Mouse (Mus musculus): ENCODE measurements at regions not wholly inside any gene's neighbourhood (a gene's known extent, or its start where the extent isn't known, plus 50 kb on each side); places are given as distances from the start of the nearest gene placed in this dataset.

- TF ChIP-seq CTCF (IDR thresholded peaks at IDR 0.05; ENCODE audit: low read depth) (no peak), EP300 (IDR thresholded peaks at IDR 0.05; ENCODE audit: low read depth) (no peak)
Observed at GRCm38 (mm10) chr2:79132518-79132845, 122.7 kb upstream of the Itga4 start.
